Mouse (Mus musculus): ENCODE results near the gene Vmn2r99. TPM values are rescaled to one million over a fixed set of nuclear protein-coding genes. Genes with fewer than 3 reads are reported as not detected.

Vmn2r99 gene
- not detected for total RNA-seq (2018; cell fraction: chromatin; rRNA removed)
- total RNA-seq (2018; cell fraction: cytosol; rRNA removed) = not detected
- not detected for total RNA-seq (2018; cell fraction: nucleus; rRNA removed)
- polyA plus RNA-seq (2018) = not detected in 3 replicates

- H3K27ac ChIP-seq = no peak within 1 kb of the TSS
- no peaks in the 10 kb centered on the region for H3K36me3 ChIP-seq (ENCODE audit: inconsistent target)
Measured at GRCm38 (mm10) chr17:19361649-19362048, at the start of gene Vmn2r99. Vmn2r99 (plus strand) TSS chr17:19361949.

GRCm38 (mm10) chr17:19437623-19438022 lies 75.9 kb downstream of the Vmn2r99 start:
- 94% methylated on average over 3 of the region's 3 CpGs for WGBS (ENCODE audit: missing documents)
- H3K4me3 ChIP-seq (ENCODE audit: inconsistent target) = no peak overlapping the region

More at GRCm38 (mm10) chr17:19361649-19362048, at the start of gene Vmn2r99:
- Histone ChIP-seq H3K4me3 (ENCODE audit: inconsistent target) (no peak within 1 kb of the TSS), H3K79me2 (ENCODE audit: inconsistent target) (no peaks in the 10 kb centered on the region)

GRCm38 (mm10) chr17:19444932-19445331 lies 83.2 kb downstream of the Vmn2r99 start:
- Histone ChIP-seq H3K79me2 (ENCODE audit: inconsistent target) (no peaks in the 10 kb centered on the region), H3K4me3 (ENCODE audit: inconsistent target) (no peak overlapping the region), H3K36me3 (ENCODE audit: inconsistent target) (no peaks in the 10 kb centered on the region), H3K27ac (no peak overlapping the region)
- 80% methylated on average over 1 of the region's 1 CpGs for WGBS (ENCODE audit: missing documents)

More at GRCm38 (mm10) chr17:19437623-19438022, 75.9 kb downstream of the Vmn2r99 start:
- no peaks in the 10 kb centered on the region for H3K79me2 ChIP-seq (ENCODE audit: inconsistent target)
- H3K36me3 ChIP-seq (ENCODE audit: inconsistent target) = no peaks in the 10 kb centered on the region
- H3K27ac ChIP-seq = no peak overlapping the region

Other genes with a start within 250 kb of the Vmn2r99 start
- not detected in 3 replicates for gene Vmn2r100, start 142.8 kb downstream of the Vmn2r99 start, polyA plus RNA-seq (2018)
- gene Vmn2r101, start 215.3 kb downstream of the Vmn2r99 start, polyA plus RNA-seq (2018) = not detected in 3 replicates

Data from macrophage (primary cell).